Mouse (Mus musculus) ovary, postnatal 36 days (tissue): ENCODE measurements around the gene Exosc9.

Source experiments
- DNase-seq: peaks from one replicate; pipeline ENCODE4 v3.0.0; 2022; ENCODE audit warnings: low spot score, mixed read lengths

Gene Exosc9

GRCm38 (mm10) chr3:36552406-36553047 is at the start of gene Exosc9:
Exosc9 (plus strand) TSS chr3:36552606.
- DNase-seq, result peak; percentile 93

GRCm38 (mm10) chr3:36505306-36505705 is 47.1 kb upstream of the Exosc9 start:
- no peak for DNase-seq

- no peak for DNase-seq
These were observed 46.3 kb upstream of the Exosc9 start for GRCm38 (mm10) chr3:36505809-36506735.

- no peak for DNase-seq
These were observed 40.9 kb upstream of the Exosc9 start for GRCm38 (mm10) chr3:36511491-36511890.

GRCm38 (mm10) chr3:36516196-36516595 is 36.2 kb upstream of the Exosc9 start:
- no peak for DNase-seq

- DNase-seq, result peak; percentile 36
These were observed 31.0 kb upstream of the Exosc9 start, which contains the start of gene Gm11549 for GRCm38 (mm10) chr3:36521073-36522060. Gm11549 (minus strand) TSS chr3:36521813.

- no peak for DNase-seq
These were observed 30.3 kb upstream of the Exosc9 start for GRCm38 (mm10) chr3:36522137-36522536.

- DNase-seq, result no peak
These were observed 27.9 kb upstream of the Exosc9 start for GRCm38 (mm10) chr3:36524466-36524865.

GRCm38 (mm10) chr3:36530345-36530744 is 22.1 kb upstream of the Exosc9 start:
- DNase-seq, result no peak

- no peak for DNase-seq
These were observed 21.6 kb upstream of the Exosc9 start for GRCm38 (mm10) chr3:36530781-36531180.

GRCm38 (mm10) chr3:36531242-36531641 is 21.2 kb upstream of the Exosc9 start:
- DNase-seq, result no peak

- no peak for DNase-seq
These were observed 20.3 kb upstream of the Exosc9 start for GRCm38 (mm10) chr3:36531979-36532542.

- DNase-seq, result no peak
These were observed 19.7 kb upstream of the Exosc9 start for GRCm38 (mm10) chr3:36532738-36533137.

GRCm38 (mm10) chr3:36533201-36533672 is 19.2 kb upstream of the Exosc9 start:
- DNase-seq, result no peak

- no peak for DNase-seq
These were observed 16.4 kb upstream of the Exosc9 start for GRCm38 (mm10) chr3:36536041-36536440.

GRCm38 (mm10) chr3:36537701-36538470 is 14.5 kb upstream of the Exosc9 start:
- DNase-seq, result no peak

GRCm38 (mm10) chr3:36540756-36541155 is 11.7 kb upstream of the Exosc9 start:
- no peak for DNase-seq

GRCm38 (mm10) chr3:36541399-36541798 is 11.0 kb upstream of the Exosc9 start:
- no peak for DNase-seq

- no peak for DNase-seq
These were observed 7.4 kb upstream of the Exosc9 start for GRCm38 (mm10) chr3:36544961-36545360.

GRCm38 (mm10) chr3:36551343-36551742 is 1.1 kb upstream of the Exosc9 start:
- DNase-seq, result no peak
